Mouse (Mus musculus): ENCODE data around the gene Vegfd. TPM values are rescaled to one million over a fixed set of nuclear protein-coding genes. Genes with fewer than 3 reads are reported as not detected.

The Vegfd gene
- polyA plus RNA-seq, 1 experiment from 2014 or later = 1.2 TPM

- WGBS = 90% methylated on average over 2 of the region's 2 CpGs
- no peaks in the 10 kb centered on the region for H3K4me1 ChIP-seq (replicated peaks; ENCODE audit: control insufficient read depth, insufficient read depth, low read length)
- H3K27me3 ChIP-seq (replicated peaks; ENCODE audit: control insufficient read depth, insufficient read depth, low read length) = no peaks in the 10 kb centered on the region
- no peak for TF ChIP-seq CTCF (IDR thresholded peaks at IDR 0.05; ENCODE audit: low read depth)
- no peaks in the 10 kb centered on the region for H3K9me3 ChIP-seq (ENCODE audit: control insufficient read depth)
- no peak overlapping the region for H3K4me2 ChIP-seq (replicated peaks; ENCODE audit: low read depth)
- no peak overlapping the region for H3K4me3 ChIP-seq (ENCODE audit: low read depth, low read length)
- no peak overlapping the region for H3K27ac ChIP-seq (ENCODE audit: low read depth, low read length)
- no peaks in the 10 kb centered on the region for H3K36me3 ChIP-seq (ENCODE audit: control insufficient read depth, insufficient read depth)
- no peak overlapping the region for H3K9ac ChIP-seq (ENCODE audit: low read depth, low read length)
- ATAC-seq = no peak
These were observed 43.6 kb downstream of the Vegfd start for GRCm38 (mm10) chrX:164416803-164417202.

- Histone ChIP-seq H3K4me1 (replicated peaks; ENCODE audit: control insufficient read depth, insufficient read depth, low read length) (no peaks in the 10 kb centered on the region), H3K27me3 (replicated peaks; ENCODE audit: control insufficient read depth, insufficient read depth, low read length) (no peaks in the 10 kb centered on the region), H3K9me3 (ENCODE audit: control insufficient read depth) (no peaks in the 10 kb centered on the region), H3K4me3 (ENCODE audit: low read depth, low read length) (no peak overlapping the region), H3K9ac (ENCODE audit: low read depth, low read length) (no peak overlapping the region), H3K27ac (ENCODE audit: low read depth, low read length) (no peak overlapping the region), H3K36me3 (ENCODE audit: control insufficient read depth, insufficient read depth) (no peaks in the 10 kb centered on the region), H3K4me2 (replicated peaks; ENCODE audit: low read depth) (no peak overlapping the region)
- TF ChIP-seq CTCF (IDR thresholded peaks at IDR 0.05; ENCODE audit: low read depth) = no peak
- ATAC-seq = no peak
These were observed 44.8 kb downstream of the Vegfd start for GRCm38 (mm10) chrX:164418008-164418407.

- H3K9ac ChIP-seq (ENCODE audit: low read depth, low read length) = peak within 1 kb of the TSS; percentile 54
- H3K9me3 ChIP-seq (ENCODE audit: control insufficient read depth) = no peaks in the 10 kb centered on the region
- H3K4me1 ChIP-seq (replicated peaks; ENCODE audit: control insufficient read depth, insufficient read depth, low read length) = no peaks in the 10 kb centered on the region
- no peak for TF ChIP-seq CTCF (IDR thresholded peaks at IDR 0.05; ENCODE audit: low read depth)
- H3K36me3 ChIP-seq (ENCODE audit: control insufficient read depth, insufficient read depth) = no peaks in the 10 kb centered on the region
- H3K4me3 ChIP-seq (ENCODE audit: low read depth, low read length) = peak within 1 kb of the TSS; percentile 58
- WGBS = 22% methylated on average over 40 of the region's 40 CpGs
- peak within 1 kb of the TSS; percentile 61 for H3K4me2 ChIP-seq (replicated peaks; ENCODE audit: low read depth)
- peak; percentile 99 for ATAC-seq
- peak within 1 kb of the TSS; percentile 64 for H3K27ac ChIP-seq (ENCODE audit: low read depth, low read length)
- H3K27me3 ChIP-seq (replicated peaks; ENCODE audit: control insufficient read depth, insufficient read depth, low read length) = no peaks in the 10 kb centered on the region
These were observed 46.3 kb downstream of the Vegfd start, which contains the start of gene Piga for GRCm38 (mm10) chrX:164419471-164419939. TSS of gene Piga (plus strand) at chrX:164419787.

- Histone ChIP-seq H3K36me3 (ENCODE audit: control insufficient read depth, insufficient read depth) (no peaks in the 10 kb centered on the region), H3K27ac (ENCODE audit: low read depth, low read length) (peak overlapping the region; percentile 64), H3K9ac (ENCODE audit: low read depth, low read length) (peak overlapping the region; percentile 54), H3K4me3 (ENCODE audit: low read depth, low read length) (peak overlapping the region; percentile 58), H3K27me3 (replicated peaks; ENCODE audit: control insufficient read depth, insufficient read depth, low read length) (no peaks in the 10 kb centered on the region), H3K4me1 (replicated peaks; ENCODE audit: control insufficient read depth, insufficient read depth, low read length) (no peaks in the 10 kb centered on the region), H3K9me3 (ENCODE audit: control insufficient read depth) (no peaks in the 10 kb centered on the region), H3K4me2 (replicated peaks; ENCODE audit: low read depth) (peak overlapping the region; percentile 61)
- ATAC-seq = no peak
- 26% methylated on average over 13 of the region's 13 CpGs for WGBS
- no peak for TF ChIP-seq CTCF (IDR thresholded peaks at IDR 0.05; ENCODE audit: low read depth)
These were observed 46.8 kb downstream of the Vegfd start for GRCm38 (mm10) chrX:164419955-164420354.

GRCm38 (mm10) chrX:164420518-164420917, 47.3 kb downstream of the Vegfd start:
- H3K4me3 ChIP-seq (ENCODE audit: low read depth, low read length) = peak overlapping the region; percentile 58
- H3K9me3 ChIP-seq (ENCODE audit: control insufficient read depth) = no peaks in the 10 kb centered on the region
- H3K4me1 ChIP-seq (replicated peaks; ENCODE audit: control insufficient read depth, insufficient read depth, low read length) = no peaks in the 10 kb centered on the region
- H3K36me3 ChIP-seq (ENCODE audit: control insufficient read depth, insufficient read depth) = no peaks in the 10 kb centered on the region
- H3K4me2 ChIP-seq (replicated peaks; ENCODE audit: low read depth) = peak overlapping the region; percentile 61
- no peak overlapping the region for H3K27ac ChIP-seq (ENCODE audit: low read depth, low read length)
- TF ChIP-seq CTCF (IDR thresholded peaks at IDR 0.05; ENCODE audit: low read depth) = no peak
- 0 out of 2 replicates have a peak overlapping the region, but pooled peaks have one; percentile 54 for H3K9ac ChIP-seq (ENCODE audit: low read depth, low read length)
- 36% methylated on average over 3 of the region's 3 CpGs for WGBS
- no peak for ATAC-seq
- H3K27me3 ChIP-seq (replicated peaks; ENCODE audit: control insufficient read depth, insufficient read depth, low read length) = no peaks in the 10 kb centered on the region

GRCm38 (mm10) chrX:164424821-164425220, 51.6 kb downstream of the Vegfd start:
- Histone ChIP-seq H3K9me3 (ENCODE audit: control insufficient read depth) (no peaks in the 10 kb centered on the region), H3K27ac (ENCODE audit: low read depth, low read length) (no peak overlapping the region), H3K9ac (ENCODE audit: low read depth, low read length) (no peak overlapping the region), H3K27me3 (replicated peaks; ENCODE audit: control insufficient read depth, insufficient read depth, low read length) (no peaks in the 10 kb centered on the region), H3K4me1 (replicated peaks; ENCODE audit: control insufficient read depth, insufficient read depth, low read length) (no peaks in the 10 kb centered on the region), H3K36me3 (ENCODE audit: control insufficient read depth, insufficient read depth) (no peaks in the 10 kb centered on the region), H3K4me2 (replicated peaks; ENCODE audit: low read depth) (no peak overlapping the region), H3K4me3 (ENCODE audit: low read depth, low read length) (no peak overlapping the region)
- TF ChIP-seq CTCF (IDR thresholded peaks at IDR 0.05; ENCODE audit: low read depth) = no peak
- ATAC-seq = no peak
- 80% methylated on average over 1 of the region's 1 CpGs for WGBS

- Histone ChIP-seq H3K4me1 (replicated peaks; ENCODE audit: control insufficient read depth, insufficient read depth, low read length) (no peaks in the 10 kb centered on the region), H3K9ac (ENCODE audit: low read depth, low read length) (no peak overlapping the region), H3K36me3 (ENCODE audit: control insufficient read depth, insufficient read depth) (no peaks in the 10 kb centered on the region), H3K4me3 (ENCODE audit: low read depth, low read length) (no peak overlapping the region), H3K4me2 (replicated peaks; ENCODE audit: low read depth) (no peak overlapping the region), H3K9me3 (ENCODE audit: control insufficient read depth) (no peaks in the 10 kb centered on the region), H3K27me3 (replicated peaks; ENCODE audit: control insufficient read depth, insufficient read depth, low read length) (no peaks in the 10 kb centered on the region), H3K27ac (ENCODE audit: low read depth, low read length) (no peak overlapping the region)
- peak; percentile 90 for ATAC-seq
- no peak for TF ChIP-seq CTCF (IDR thresholded peaks at IDR 0.05; ENCODE audit: low read depth)
- WGBS = 56% methylated on average over 4 of the region's 4 CpGs
These were observed 54.1 kb downstream of the Vegfd start for GRCm38 (mm10) chrX:164427295-164427694.
